Mouse (Mus musculus): ENCODE data around the gene Ppp1r14c.

GRCm38 (mm10) chr10:3417408-3417807 is 51.6 kb downstream of the Ppp1r14c start:
- TF ChIP-seq CTCF (IDR thresholded peaks at IDR 0.05; ENCODE audit: low read depth), result no peak
- no peak for TF ChIP-seq EP300 (IDR thresholded peaks at IDR 0.05; ENCODE audit: low read depth)

Data from liver, postnatal 0 days (tissue).